Mouse (Mus musculus) testis, adult 2 months (tissue): ENCODE data around the gene Gpatch2. TPM values are rescaled to one million over a fixed set of nuclear protein-coding genes. Genes with fewer than 3 reads are reported as not detected.

Source experiments
- H3K27ac ChIP-seq: fragments of 200-500 bp; 2 replicates; pipeline ENCODE4 v1.5.1; 2012; ENCODE audit warnings: low read depth, low read length; ENCODE audit not compliant: control insufficient read depth, insufficient read depth
- H3K27me3 ChIP-seq: fragments of 200-500 bp; 2 replicates; pipeline ENCODE4 v1.6.1; 2012; ENCODE audit warnings: mild to moderate bottlenecking, low read length, moderate library complexity; ENCODE audit not compliant: control insufficient read depth, insufficient read depth
- H3K36me3 ChIP-seq: fragments of 200-500 bp; 2 replicates; pipeline ENCODE4 v1.6.1; 2012; ENCODE audit warnings: mild to moderate bottlenecking, low read length; ENCODE audit not compliant: control insufficient read depth, insufficient read depth
- H3K4me1 ChIP-seq: fragments of 200-500 bp; 2 replicates; pipeline ENCODE4 v1.6.1; 2012; ENCODE audit warnings: low read length; ENCODE audit not compliant: control insufficient read depth, insufficient read depth
- H3K4me3 ChIP-seq: fragments of 200-500 bp; 2 replicates; pipeline ENCODE4 v1.5.1; 2012; ENCODE audit warnings: low read depth, mild to moderate bottlenecking, low read length, moderate library complexity, mixed read lengths; ENCODE audit not compliant: control insufficient read depth
- CTCF ChIP-seq: fragments of 200-500 bp; IDR thresholded peaks from 2 replicates; pipeline ENCODE4 v1.5.1; 2012; ENCODE audit warnings: low read depth, mild to moderate bottlenecking, inconsistent platforms, low read length, moderate library complexity; ENCODE audit not compliant: control insufficient read depth, insufficient read depth, insufficient replicate concordance
- POLR2A ChIP-seq: fragments of 200-500 bp; IDR thresholded peaks from 2 replicates; pipeline ENCODE4 v1.6.1; 2012; ENCODE audit warnings: low read depth, mild to moderate bottlenecking, inconsistent platforms, low read length, moderate library complexity; ENCODE audit not compliant: control insufficient read depth
- polyA plus RNA-seq: library from polyadenylated mRNA; depleted of rRNA; stranded (reverse); fragments of >200 nt; gene quantifications from 2 replicates; pipeline ENCODE4 v1.2.3, GENCODE M21; 2012

Gpatch2 gene
- polyA plus RNA-seq, 1 experiment, result 31.9 TPM

DNA sequence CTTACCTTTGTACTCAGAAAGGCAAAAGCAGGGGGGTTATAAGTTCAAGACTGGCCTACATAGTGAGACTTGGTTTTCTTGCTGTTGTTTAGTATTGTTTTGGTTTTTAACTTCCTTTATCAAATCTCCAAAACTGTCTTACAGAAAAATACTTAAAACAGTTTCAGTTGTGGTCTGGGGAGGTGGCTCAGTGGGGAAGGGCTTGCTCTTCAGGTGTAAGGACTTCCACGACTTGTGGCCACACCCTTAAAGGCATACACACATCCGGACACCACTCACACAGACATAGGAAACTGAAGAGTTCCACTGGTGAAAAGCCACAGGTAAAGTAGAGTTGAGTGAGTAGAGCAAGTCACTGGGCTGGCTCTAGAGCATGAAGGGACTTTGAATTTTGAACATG, 93.2 kb downstream of the Gpatch2 start:
- TF ChIP-seq POLR2A (no peak), CTCF (no peak)
- Histone ChIP-seq H3K36me3 (no peaks in the 10 kb centered on the region), H3K4me3 (no peak overlapping the region), H3K27me3 (no peaks in the 10 kb centered on the region), H3K4me1 (no peaks in the 10 kb centered on the region), H3K27ac (no peak overlapping the region)

DNA sequence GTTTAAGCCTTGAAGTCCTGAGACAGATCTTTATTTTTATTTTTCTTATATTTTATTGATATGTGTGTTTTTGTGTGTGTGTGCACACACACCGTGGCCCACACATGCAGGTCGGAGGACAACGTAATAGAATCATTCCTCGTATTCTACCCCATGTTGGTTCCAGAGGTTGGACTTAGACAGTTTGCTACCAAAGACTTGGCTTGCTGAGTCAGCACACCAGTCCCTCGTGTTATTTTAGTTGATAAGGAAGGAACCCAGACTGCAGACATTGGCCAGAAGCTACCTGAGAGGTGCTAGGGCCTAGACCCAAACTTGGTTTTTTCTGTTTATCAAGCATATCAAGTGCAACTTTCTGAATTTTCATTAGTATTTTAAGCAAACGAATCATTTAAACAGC, 95.8 kb downstream of the Gpatch2 start:
- Histone ChIP-seq H3K4me3 (no peak overlapping the region), H3K27me3 (no peaks in the 10 kb centered on the region)
- no peak for TF ChIP-seq POLR2A
- no peak for TF ChIP-seq CTCF

DNA sequence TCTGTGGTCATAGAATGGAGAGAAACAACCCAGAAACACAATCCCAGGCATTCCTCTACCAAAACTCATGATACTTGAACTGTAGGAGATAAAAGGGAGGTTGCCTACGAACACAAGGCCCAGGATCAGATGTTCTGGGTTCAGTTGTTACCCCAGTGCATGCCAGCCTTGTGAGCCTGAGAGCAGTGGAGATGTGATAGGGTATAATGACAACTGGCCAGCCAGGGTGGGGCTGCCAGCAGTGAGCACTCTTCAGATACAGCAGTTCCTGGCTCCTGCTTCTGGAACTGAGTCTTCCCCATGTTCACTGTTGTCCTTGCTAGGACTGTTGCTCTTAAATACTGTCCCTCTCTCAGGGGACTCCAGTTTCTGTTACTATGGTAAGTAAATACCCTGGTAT, 98.0 kb downstream of the Gpatch2 start:
- Histone ChIP-seq H3K27me3 (no peaks in the 10 kb centered on the region), H3K36me3 (no peaks in the 10 kb centered on the region), H3K4me1 (no peaks in the 10 kb centered on the region; the same call in 1 of the 2 replicates), H3K4me3 (no peak overlapping the region), H3K27ac (no peak overlapping the region)
- TF ChIP-seq POLR2A (no peak), CTCF (no peak)

More for the DNA sequence above, 95.8 kb downstream of the Gpatch2 start:
- no peak overlapping the region for H3K27ac ChIP-seq
- H3K36me3 ChIP-seq, result no peaks in the 10 kb centered on the region
- no peaks in the 10 kb centered on the region; the same call in 1 of the 2 replicates for H3K4me1 ChIP-seq

DNA sequence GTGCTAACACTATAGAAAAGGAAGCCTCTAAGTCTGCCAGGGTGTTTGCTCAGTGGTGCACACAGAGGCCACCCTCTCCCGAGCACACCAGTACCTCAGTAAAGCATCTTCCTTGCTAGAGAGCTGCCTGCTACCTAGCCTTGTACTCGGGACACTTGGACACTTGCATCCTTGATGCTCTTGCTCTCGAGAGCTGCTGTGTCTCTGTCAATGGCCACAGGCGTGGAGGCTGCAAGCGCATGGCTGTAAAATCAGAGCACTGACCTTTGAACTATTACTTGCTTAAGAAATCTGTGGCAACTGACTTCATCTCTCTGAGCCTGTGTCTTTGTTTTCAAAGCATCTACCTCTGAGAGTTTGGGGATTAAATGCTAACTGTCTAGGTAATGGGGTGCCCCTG, 98.5 kb downstream of the Gpatch2 start:
- no peak overlapping the region for H3K27ac ChIP-seq
- TF ChIP-seq POLR2A, result no peak
- TF ChIP-seq CTCF, result no peak
- H3K4me1 ChIP-seq, result no peaks in the 10 kb centered on the region; the same call in 1 of the 2 replicates

DNA sequence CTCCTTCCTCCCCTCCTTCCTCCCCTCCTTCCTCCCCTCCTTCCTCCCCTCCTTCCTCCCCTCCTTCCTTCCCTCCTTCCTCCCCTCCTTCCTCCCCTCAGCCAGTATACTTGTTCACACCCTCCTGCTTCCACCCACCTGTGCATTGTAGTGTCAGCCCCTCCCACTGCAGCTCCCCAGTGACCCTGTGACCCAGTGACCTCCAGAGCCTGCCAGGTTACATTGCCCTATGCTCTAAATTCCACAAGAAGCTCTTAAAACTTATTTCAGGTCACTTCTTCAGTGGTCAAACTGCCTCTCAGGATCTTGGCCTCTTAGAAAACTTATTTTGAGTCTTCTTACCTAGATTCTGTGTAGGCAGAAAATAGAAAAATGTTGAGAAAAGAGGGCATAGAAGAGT, 99.2 kb downstream of the Gpatch2 start:
- H3K36me3 ChIP-seq, result no peaks in the 10 kb centered on the region
- no peak overlapping the region for H3K4me3 ChIP-seq
- no peak overlapping the region for H3K27ac ChIP-seq
- TF ChIP-seq POLR2A, result no peak
- TF ChIP-seq CTCF, result no peak
- no peaks in the 10 kb centered on the region; the same call in 1 of the 2 replicates for H3K4me1 ChIP-seq
- H3K27me3 ChIP-seq, result no peaks in the 10 kb centered on the region

More for the DNA sequence above, 98.5 kb downstream of the Gpatch2 start:
- no peak overlapping the region for H3K4me3 ChIP-seq
- H3K27me3 ChIP-seq, result no peaks in the 10 kb centered on the region
- H3K36me3 ChIP-seq, result no peaks in the 10 kb centered on the region

DNA sequence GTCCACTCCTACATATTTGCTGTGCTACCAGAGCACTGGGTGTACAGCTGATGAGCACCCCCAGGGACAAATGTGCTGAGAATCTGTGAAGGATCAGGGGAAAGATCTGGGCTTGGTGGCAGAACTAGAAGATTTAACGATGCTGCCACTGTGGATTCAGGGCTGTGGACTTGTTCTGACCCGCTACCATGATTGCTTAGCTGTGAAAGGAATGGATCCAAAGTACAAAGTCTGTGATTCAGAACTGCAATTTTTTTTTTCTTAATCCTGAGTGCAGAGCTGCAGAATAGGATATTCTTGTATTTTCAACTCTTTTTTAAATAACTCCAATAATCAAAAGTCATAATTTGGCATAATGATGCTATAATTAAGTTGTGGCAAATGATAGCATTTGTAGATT, 100.5 kb downstream of the Gpatch2 start:
- H3K4me1 ChIP-seq, result no peaks in the 10 kb centered on the region; the same call in 1 of the 2 replicates
- no peak overlapping the region for H3K4me3 ChIP-seq
- no peak for TF ChIP-seq CTCF
- no peaks in the 10 kb centered on the region for H3K36me3 ChIP-seq
- no peaks in the 10 kb centered on the region for H3K27me3 ChIP-seq
- H3K27ac ChIP-seq, result no peak overlapping the region

DNA sequence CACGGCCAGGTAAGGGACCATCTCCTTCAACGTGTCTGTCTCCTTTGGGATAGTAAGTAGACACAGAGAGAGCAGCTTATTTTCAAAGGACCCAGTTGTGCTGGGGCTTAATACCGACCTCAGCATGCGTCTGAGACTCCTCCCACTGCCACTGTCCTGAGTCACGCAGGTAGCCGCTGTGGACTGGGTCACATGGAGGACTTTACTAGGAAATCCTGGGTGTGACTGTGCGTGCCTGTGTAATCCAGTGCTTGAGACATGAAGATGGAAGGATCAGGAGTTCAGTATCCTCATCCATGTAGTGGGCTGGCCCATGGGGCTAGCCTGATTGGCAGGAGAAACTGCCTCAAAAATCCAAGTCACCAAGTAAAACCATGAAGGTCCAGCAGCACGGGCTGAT, 101.2 kb downstream of the Gpatch2 start:
- Histone ChIP-seq H3K4me1 (no peaks in the 10 kb centered on the region; the same call in 1 of the 2 replicates), H3K36me3 (no peaks in the 10 kb centered on the region), H3K4me3 (no peak overlapping the region), H3K27ac (no peak overlapping the region), H3K27me3 (no peaks in the 10 kb centered on the region)
- no peak for TF ChIP-seq CTCF
- no peak for TF ChIP-seq POLR2A

DNA sequence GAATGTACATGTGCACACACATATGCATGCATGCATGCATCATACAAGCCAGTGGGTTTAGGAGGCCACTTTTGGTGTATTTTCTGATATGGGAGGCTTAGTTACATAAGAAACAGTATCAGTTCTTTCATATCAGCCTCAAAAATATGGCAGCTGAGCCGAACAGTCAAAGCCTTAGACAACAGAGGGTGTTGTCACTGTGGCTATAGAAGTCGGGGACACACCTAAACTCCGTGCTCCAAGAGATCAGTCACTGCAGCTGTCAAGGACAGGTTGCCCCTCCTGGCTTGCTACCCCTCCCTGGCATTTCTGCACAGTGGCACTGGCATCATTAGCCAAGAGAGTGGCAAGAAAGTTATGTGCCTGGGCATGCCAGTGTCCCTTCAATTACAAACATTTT, 106.5 kb downstream of the Gpatch2 start:
- no peak overlapping the region for H3K4me3 ChIP-seq

More for the DNA sequence above, 106.5 kb downstream of the Gpatch2 start:
- TF ChIP-seq CTCF, result no peak
- no peak for TF ChIP-seq POLR2A
- Histone ChIP-seq H3K27me3 (no peaks in the 10 kb centered on the region), H3K4me1 (no peaks in the 10 kb centered on the region), H3K27ac (no peak overlapping the region), H3K36me3 (no peaks in the 10 kb centered on the region)
